Mouse (Mus musculus): ENCODE measurements around the gene Hectd2. TPM values are rescaled to one million over a fixed set of nuclear protein-coding genes. Genes with fewer than 3 reads are reported as not detected.

The Hectd2 gene
- polyA plus RNA-seq, 1 experiment from 2014 or later: 17.7 TPM

DNA sequence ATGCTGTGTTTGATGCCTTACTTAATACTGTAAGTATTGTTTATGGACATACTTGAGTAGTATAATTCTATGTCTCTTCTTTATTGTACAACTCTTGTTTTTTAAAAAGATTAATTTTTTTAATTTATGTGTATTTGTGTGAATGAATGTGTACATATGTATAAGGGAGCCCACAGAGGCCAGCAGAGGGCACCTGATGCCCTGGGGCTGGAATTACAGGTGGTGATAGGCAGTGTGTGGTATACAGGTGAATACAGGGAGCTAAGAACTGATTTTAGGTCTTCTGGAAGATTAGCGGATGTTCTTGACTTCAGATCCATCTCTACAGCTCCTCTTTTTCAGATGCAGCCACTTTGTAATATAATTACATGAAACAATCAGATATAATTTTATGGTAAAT is 31.1 kb downstream of the Hectd2 start:
- no peak overlapping the region for H3K9ac ChIP-seq
- H3K9me3 ChIP-seq (ENCODE audit: control insufficient read depth, low read length): no peaks in the 10 kb centered on the region
- H3K27me3 ChIP-seq (ENCODE audit: control insufficient read depth, insufficient read depth, low read length): no peaks in the 10 kb centered on the region
- DNase-seq (ENCODE audit: low spot score) (no peak), ATAC-seq (ENCODE audit: low FRiP score) (0 out of 2 replicates have a peak, but pooled peaks have one; percentile 34)
- H3K4me3 ChIP-seq (replicated peaks; ENCODE audit: low read length): no peak overlapping the region
- 100% methylated on average over 1 of the region's 1 CpGs for WGBS
- no peak overlapping the region for H3K4me2 ChIP-seq (replicated peaks)
- H3K4me1 ChIP-seq (replicated peaks; ENCODE audit: control insufficient read depth, insufficient read depth, low read length): no peaks in the 10 kb centered on the region
- H3K36me3 ChIP-seq (replicated peaks; ENCODE audit: control insufficient read depth, insufficient read depth): peaks cover 8% of the 10 kb centered on the region; the same call in 1 of the 2 replicates
- no peak overlapping the region for H3K27ac ChIP-seq

DNA sequence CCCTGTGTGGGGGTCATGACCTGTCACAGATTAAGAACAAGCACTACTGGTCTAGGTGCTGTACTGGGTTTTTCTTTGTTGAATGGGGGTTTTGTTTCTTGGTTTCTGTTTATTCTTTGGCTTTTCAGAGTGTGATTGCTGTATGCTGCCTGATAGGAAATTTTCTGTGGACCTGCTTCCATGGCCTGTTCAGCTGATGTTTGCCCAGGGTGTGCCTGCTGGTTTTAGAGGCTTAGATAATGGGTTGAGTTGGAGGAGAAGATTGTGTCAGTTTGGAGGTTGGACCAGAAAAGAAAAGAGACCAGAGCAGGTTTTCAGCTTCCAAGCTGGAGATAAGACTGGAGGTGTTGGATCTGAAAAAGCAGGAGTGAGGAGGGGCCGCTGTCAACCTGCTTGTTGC is 40.0 kb downstream of the Hectd2 start:
- no peak for DNase-seq (ENCODE audit: low spot score)
- Histone ChIP-seq H3K9me3 (ENCODE audit: control insufficient read depth, low read length) (no peaks in the 10 kb centered on the region), H3K27ac (no peak overlapping the region), H3K4me2 (replicated peaks) (no peak overlapping the region), H3K4me1 (replicated peaks; ENCODE audit: control insufficient read depth, insufficient read depth, low read length) (no peaks in the 10 kb centered on the region), H3K4me3 (replicated peaks; ENCODE audit: low read length) (no peak overlapping the region), H3K9ac (no peak overlapping the region), H3K27me3 (ENCODE audit: control insufficient read depth, insufficient read depth, low read length) (no peaks in the 10 kb centered on the region), H3K36me3 (replicated peaks; ENCODE audit: control insufficient read depth, insufficient read depth) (peaks cover 6% of the 10 kb centered on the region; the same call in 1 of the 2 replicates)
- ATAC-seq (ENCODE audit: low FRiP score): no peak
- 94% methylated on average over 1 of the region's 1 CpGs for WGBS

DNA sequence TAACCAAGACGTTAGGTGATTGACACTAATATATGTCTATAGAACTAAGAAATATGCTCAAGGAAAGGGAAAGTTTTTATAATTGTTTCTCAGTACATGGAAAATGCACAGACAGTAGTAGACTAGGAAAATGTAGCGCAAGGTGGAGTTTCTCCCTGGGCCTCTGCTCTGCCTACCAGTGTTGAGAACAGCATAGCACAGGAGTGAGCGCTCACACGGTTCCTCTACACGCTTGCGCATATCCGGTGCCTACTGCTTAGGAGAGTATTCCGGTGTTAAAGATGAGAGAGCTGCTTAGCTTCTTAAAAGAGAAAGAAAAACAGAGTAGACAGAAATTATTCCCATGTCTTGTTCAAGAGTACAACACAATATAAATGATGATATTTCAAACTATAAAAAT is 47.4 kb downstream of the Hectd2 start:
- no peak for ATAC-seq (ENCODE audit: low FRiP score)
- WGBS: 76% methylated on average over 8 of the region's 8 CpGs
- Histone ChIP-seq H3K9me3 (ENCODE audit: control insufficient read depth, low read length) (no peaks in the 10 kb centered on the region), H3K4me3 (replicated peaks; ENCODE audit: low read length) (no peak overlapping the region), H3K4me2 (replicated peaks) (no peak overlapping the region), H3K9ac (no peak overlapping the region), H3K4me1 (replicated peaks; ENCODE audit: control insufficient read depth, insufficient read depth, low read length) (peaks cover 7% of the 10 kb centered on the region; the same call in 1 of the 2 replicates), H3K27me3 (ENCODE audit: control insufficient read depth, insufficient read depth, low read length) (no peaks in the 10 kb centered on the region), H3K36me3 (replicated peaks; ENCODE audit: control insufficient read depth, insufficient read depth) (peaks cover 13% of the 10 kb centered on the region), H3K27ac (no peak overlapping the region; the same call in 1 of the 2 replicates)
- DNase-seq (ENCODE audit: low spot score): no peak

DNA sequence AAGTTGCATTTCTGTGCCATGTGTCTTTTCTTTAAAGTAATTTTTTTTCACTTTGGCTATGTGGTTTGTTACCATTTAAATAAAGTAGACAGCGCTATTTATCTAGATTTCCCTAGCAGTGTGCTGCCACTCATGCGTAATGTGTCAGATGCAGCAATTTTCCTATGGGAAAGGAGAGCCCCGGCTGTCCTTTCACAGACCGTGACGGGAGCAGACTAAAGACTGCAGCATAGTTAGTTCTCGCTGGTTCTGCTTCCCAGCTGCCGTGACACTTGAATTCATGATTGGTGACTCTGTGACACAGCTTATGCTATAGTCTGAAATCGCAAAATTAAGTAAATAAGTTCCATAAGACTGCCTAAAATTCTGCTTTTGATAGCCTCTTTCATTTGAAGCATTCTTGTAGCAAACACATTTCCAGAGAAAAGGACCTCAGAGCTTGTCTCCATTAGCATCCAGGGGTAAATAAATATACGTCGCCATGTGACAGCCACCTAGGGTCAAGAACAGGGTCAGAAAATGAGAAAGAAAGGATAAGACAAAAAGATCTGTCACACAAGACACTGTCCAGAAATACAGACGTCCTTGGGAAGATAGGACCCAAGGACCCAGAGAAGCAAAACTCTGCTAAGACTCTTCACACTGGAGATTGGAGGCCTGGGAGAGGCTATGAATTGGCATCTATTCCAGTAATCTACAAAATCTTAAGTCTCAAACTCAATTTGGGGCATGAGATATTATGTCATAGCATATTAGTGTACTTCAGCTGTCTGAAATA is 48.3 kb downstream of the Hectd2 start:
- Histone ChIP-seq H3K4me3 (replicated peaks; ENCODE audit: low read length) (no peak overlapping the region), H3K36me3 (replicated peaks; ENCODE audit: control insufficient read depth, insufficient read depth) (peaks cover 13% of the 10 kb centered on the region), H3K27ac (no peak overlapping the region), H3K4me2 (replicated peaks) (no peak overlapping the region), H3K4me1 (replicated peaks; ENCODE audit: control insufficient read depth, insufficient read depth, low read length) (peaks cover 7% of the 10 kb centered on the region; the same call in 1 of the 2 replicates), H3K9me3 (ENCODE audit: control insufficient read depth, low read length) (no peaks in the 10 kb centered on the region), H3K9ac (no peak overlapping the region), H3K27me3 (ENCODE audit: control insufficient read depth, insufficient read depth, low read length) (no peaks in the 10 kb centered on the region)
- ATAC-seq (ENCODE audit: low FRiP score) (no peak), DNase-seq (ENCODE audit: low spot score) (peak; percentile 57)
- 15% methylated on average over 11 of the region's 11 CpGs for WGBS

DNA sequence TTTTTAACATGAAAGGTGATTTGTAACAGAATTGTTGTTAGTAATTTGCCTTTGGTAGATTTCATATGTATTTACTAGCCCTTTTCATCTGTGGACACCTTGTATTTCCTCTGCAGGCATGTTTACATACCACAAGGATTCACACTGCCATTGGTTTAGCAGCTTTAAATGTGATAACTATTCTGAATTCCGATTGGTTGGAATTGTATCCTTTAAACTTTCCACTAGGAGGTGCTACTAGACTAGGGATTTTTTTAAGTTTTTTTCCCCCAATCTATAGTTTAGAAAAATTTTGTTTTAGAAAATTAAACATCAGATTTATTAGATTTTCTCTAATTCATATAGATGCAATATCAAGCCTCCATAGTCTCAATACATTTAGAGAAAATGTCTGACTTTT is 51.8 kb downstream of the Hectd2 start:
- Histone ChIP-seq H3K9ac (no peak overlapping the region), H3K9me3 (ENCODE audit: control insufficient read depth, low read length) (no peaks in the 10 kb centered on the region), H3K27ac (no peak overlapping the region), H3K36me3 (replicated peaks; ENCODE audit: control insufficient read depth, insufficient read depth) (peaks cover 9% of the 10 kb centered on the region), H3K4me3 (replicated peaks; ENCODE audit: low read length) (no peak overlapping the region), H3K4me2 (replicated peaks) (no peak overlapping the region), H3K4me1 (replicated peaks; ENCODE audit: control insufficient read depth, insufficient read depth, low read length) (peaks cover 7% of the 10 kb centered on the region; the same call in 1 of the 2 replicates), H3K27me3 (ENCODE audit: control insufficient read depth, insufficient read depth, low read length) (no peaks in the 10 kb centered on the region)
- DNase-seq (ENCODE audit: low spot score) (no peak), ATAC-seq (ENCODE audit: low FRiP score) (no peak)
- WGBS: 38% methylated on average over 1 of the region's 1 CpGs

DNA sequence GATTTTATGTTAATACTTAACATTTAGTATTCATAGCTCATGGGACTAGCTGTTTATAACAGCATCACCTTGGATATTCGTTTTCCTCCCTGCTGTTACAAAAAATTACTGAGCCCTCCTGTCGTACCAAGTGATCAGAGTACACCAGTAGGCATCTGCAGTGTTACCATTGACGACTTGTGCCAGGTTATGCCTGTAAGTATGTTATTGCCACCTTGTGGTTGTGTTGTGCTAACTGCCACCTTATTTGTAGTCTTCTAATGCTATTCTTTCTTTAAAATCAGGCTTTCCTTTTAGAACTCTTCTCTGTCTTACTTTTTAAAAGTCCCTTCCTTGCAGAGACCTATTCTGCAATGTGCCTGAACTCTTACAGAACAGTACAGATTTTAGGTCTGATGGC is 54.8 kb downstream of the Hectd2 start:
- DNase-seq (ENCODE audit: low spot score): no peak
- H3K36me3 ChIP-seq (replicated peaks; ENCODE audit: control insufficient read depth, insufficient read depth): peaks cover 22% of the 10 kb centered on the region
- ATAC-seq (ENCODE audit: low FRiP score): no peak

DNA sequence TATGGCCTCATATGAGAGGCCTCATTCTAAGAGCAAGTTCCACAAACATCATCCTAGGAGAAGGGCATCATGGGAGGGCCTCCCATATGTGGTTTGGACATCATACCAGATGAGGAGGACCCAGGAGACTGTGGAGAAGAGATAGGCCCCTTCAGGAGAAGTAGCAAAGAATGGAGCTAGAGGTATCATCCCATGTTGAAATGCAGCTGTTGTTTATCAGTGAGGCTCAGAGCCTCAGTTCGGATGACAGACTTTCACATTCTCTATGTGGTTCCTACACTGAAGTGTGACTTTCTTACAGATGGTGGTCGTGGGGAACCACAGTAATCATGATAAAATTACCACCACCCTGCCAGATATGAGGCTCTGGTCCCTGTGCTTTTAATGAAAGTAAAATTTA is 55.9 kb downstream of the Hectd2 start:
- 71% methylated on average over 2 of the region's 2 CpGs for WGBS
- no peak overlapping the region for H3K4me3 ChIP-seq (replicated peaks; ENCODE audit: low read length)
- ATAC-seq (ENCODE audit: low FRiP score) (no peak), DNase-seq (ENCODE audit: low spot score) (no peak)
- no peaks in the 10 kb centered on the region for H3K4me1 ChIP-seq (replicated peaks; ENCODE audit: control insufficient read depth, insufficient read depth, low read length)
- peaks cover 19% of the 10 kb centered on the region for H3K36me3 ChIP-seq (replicated peaks; ENCODE audit: control insufficient read depth, insufficient read depth)
- H3K27ac ChIP-seq: no peak overlapping the region
- no peak overlapping the region for H3K9ac ChIP-seq
- no peaks in the 10 kb centered on the region for H3K27me3 ChIP-seq (ENCODE audit: control insufficient read depth, insufficient read depth, low read length)
- H3K4me2 ChIP-seq (replicated peaks): no peak overlapping the region
- no peaks in the 10 kb centered on the region for H3K9me3 ChIP-seq (ENCODE audit: control insufficient read depth, low read length)

More for the DNA sequence above, 54.8 kb downstream of the Hectd2 start:
- no peaks in the 10 kb centered on the region for H3K9me3 ChIP-seq (ENCODE audit: control insufficient read depth, low read length)
- H3K9ac ChIP-seq: no peak overlapping the region
- no peak overlapping the region for H3K4me3 ChIP-seq (replicated peaks; ENCODE audit: low read length)
- no peaks in the 10 kb centered on the region for H3K4me1 ChIP-seq (replicated peaks; ENCODE audit: control insufficient read depth, insufficient read depth, low read length)
- H3K27me3 ChIP-seq (ENCODE audit: control insufficient read depth, insufficient read depth, low read length): no peaks in the 10 kb centered on the region
- WGBS: 44% methylated on average over 3 of the region's 3 CpGs
- H3K27ac ChIP-seq: no peak overlapping the region
- H3K4me2 ChIP-seq (replicated peaks): no peak overlapping the region

DNA sequence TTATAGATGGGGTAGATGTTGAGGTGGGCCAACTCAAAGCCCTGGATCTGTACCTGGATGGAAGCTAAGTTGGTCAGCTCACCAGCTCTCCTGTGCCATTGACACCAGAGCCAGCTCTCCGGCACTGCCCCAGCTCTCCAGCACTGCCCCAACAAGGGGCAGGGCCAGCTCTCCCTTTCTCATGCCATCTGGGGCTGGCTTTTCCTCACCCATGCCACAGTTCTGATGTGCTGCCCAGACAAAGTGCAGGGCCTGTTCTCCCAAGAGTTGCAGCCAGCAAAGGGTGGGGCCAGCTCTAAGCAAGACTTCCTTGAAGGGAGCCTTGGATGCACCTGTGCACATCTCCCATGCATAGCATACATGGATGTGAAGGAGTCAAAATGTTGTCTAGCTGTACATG is 71.5 kb downstream of the Hectd2 start:
- 95% methylated on average over 1 of the region's 1 CpGs for whole genome bisulfite sequencing
- H3K9me3 ChIP-seq (ENCODE audit: control insufficient read depth, low read length): no peaks in the 10 kb centered on the region; the same call in 1 of the 2 replicates
- no peaks in the 10 kb centered on the region for H3K27me3 ChIP-seq (ENCODE audit: control insufficient read depth, insufficient read depth, low read length)
- DNase-seq (ENCODE audit: low spot score) (no peak), ATAC-seq (ENCODE audit: low FRiP score) (no peak)
- no peak overlapping the region for H3K27ac ChIP-seq
- H3K9ac ChIP-seq: no peak overlapping the region
- no peaks in the 10 kb centered on the region for H3K4me1 ChIP-seq (replicated peaks; ENCODE audit: control insufficient read depth, insufficient read depth, low read length)
- no peak overlapping the region for H3K4me2 ChIP-seq (replicated peaks)
- H3K36me3 ChIP-seq (replicated peaks; ENCODE audit: control insufficient read depth, insufficient read depth): no peaks in the 10 kb centered on the region
- H3K4me3 ChIP-seq (replicated peaks; ENCODE audit: low read length): no peak overlapping the region

DNA sequence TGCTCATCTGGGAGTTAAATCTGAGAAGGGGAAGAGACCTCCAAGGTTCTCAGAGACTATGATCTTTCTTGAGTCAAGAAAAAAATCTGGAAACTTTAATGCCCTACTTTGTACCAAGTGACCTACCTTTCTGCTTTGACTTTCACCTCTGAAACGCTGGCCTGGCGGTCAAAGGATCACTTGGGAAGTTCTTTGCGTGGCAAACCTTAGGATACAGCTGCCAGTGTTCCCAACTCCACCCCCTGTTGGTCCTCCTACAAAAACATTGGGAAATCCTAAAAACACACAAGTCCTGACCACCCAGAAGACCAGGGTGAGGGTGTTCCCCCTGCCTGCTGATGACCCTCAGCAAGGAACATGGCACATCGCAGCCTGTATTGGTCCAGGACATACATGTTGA is 72.4 kb downstream of the Hectd2 start:
- no peaks in the 10 kb centered on the region for H3K36me3 ChIP-seq (replicated peaks; ENCODE audit: control insufficient read depth, insufficient read depth)
- H3K27ac ChIP-seq: no peak overlapping the region
- H3K4me1 ChIP-seq (replicated peaks; ENCODE audit: control insufficient read depth, insufficient read depth, low read length): no peaks in the 10 kb centered on the region
- H3K27me3 ChIP-seq (ENCODE audit: control insufficient read depth, insufficient read depth, low read length): no peaks in the 10 kb centered on the region
- 87% methylated on average over 4 of the region's 4 CpGs for WGBS
- no peaks in the 10 kb centered on the region; the same call in 1 of the 2 replicates for H3K9me3 ChIP-seq (ENCODE audit: control insufficient read depth, low read length)
- H3K4me3 ChIP-seq (replicated peaks; ENCODE audit: low read length): no peak overlapping the region
- DNase-seq (ENCODE audit: low spot score) (no peak), ATAC-seq (ENCODE audit: low FRiP score) (no peak)
- H3K9ac ChIP-seq: no peak overlapping the region
- no peak overlapping the region for H3K4me2 ChIP-seq (replicated peaks)
